Mouse (Mus musculus) right cerebral cortex, postnatal 4 days (tissue): ENCODE results near the gene Donson.

Experiments
- DNase-seq: peaks from one replicate; pipeline ENCODE4 v3.0.0-alpha.2; 2022

Gene Donson

DNA sequence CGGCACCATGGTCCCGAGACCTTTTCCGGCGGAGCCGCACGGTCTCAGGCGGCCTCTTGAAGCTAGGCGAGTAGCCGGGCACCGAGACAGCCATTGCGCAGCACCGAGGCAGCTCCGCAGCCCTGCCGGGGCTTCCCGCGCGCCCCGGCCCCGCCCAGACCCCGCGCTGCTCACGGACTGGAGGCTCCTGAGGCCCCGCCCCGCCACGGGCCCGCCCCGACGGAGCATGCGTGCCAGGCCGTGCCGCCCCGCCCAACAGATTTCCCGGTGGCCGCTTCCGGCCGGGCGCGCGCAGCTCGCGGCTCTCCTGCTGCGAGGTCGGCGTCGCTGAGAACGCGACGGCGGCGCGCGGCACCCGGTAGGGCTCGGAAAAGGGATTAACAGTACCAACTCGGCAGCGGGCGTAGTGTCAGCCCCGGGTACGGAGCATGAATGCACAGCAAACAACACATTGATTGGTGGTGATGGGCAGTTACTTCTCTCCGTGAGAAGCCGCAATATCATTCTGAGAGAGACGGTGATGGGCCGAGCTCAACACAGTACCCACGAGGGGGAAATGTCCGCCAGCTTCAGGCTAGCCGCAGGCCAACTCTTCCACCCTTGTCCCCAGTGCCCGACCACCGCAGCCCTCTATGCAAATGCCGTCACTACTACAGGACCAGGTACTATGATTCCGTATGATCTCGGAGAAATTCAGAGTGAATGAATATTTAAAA, at the start of gene Donson:
Gene Donson, minus strand, starts transcription at position 152 of the 716 bp plus-strand sequence.
- peak; percentile 95 for DNase-seq

DNA sequence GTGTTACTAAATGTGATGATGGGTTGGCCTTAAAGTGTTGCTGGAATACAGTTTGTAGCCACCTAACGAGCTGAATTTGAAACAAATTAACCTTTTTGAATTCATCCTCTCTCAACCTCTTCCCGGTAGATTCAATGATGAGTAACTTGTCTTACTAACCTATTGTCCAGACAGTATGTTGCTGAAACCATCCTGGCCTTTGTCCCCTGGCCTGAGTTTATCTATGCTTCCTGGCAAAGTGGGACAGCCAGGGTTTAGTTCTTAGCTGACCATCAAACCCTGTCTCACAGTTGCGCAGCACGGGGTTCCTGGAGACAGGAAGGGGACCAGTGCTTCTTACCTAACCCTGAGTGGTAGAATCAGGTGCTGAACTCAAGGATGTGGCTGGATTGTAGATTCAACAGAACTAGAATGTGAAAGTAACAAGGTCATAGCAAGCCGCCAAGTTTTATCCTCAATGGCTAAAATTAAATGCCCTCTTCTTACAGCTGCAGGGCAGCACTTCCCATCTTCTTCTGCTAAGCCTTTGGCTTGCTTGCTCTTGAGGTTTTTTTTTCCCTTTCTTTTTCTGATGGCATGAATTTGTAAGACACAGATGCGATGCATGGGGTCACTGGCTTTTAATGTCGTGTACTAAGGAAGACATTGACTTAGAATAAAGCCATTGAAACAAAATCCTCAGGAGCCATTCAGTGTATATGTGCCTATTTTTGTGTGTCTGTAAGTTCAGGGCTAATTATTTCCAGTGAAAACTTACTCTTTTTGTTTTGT, 47.7 kb upstream of the Donson start:
- DNase-seq, result no peak

DNA sequence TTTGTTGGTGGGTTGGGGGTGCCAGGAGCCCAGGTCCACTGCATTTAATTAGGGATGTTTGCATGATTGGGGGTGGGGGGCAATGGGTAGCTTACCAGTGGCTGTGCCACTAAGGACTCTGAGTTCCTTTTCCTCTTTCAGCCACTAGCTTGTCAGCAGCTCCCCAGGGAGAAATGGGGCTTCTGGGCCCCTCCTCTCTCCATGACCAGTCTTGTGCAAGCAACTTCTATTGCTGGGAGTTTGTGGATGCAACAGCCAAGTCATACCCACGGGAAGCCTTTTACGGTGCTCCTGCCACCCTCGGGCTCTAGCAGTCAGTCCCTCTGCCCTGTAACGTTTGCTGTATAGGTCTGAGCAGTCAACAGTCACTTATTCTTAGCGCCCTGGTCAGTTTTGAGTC, 46.2 kb upstream of the Donson start:
- no peak for DNase-seq

DNA sequence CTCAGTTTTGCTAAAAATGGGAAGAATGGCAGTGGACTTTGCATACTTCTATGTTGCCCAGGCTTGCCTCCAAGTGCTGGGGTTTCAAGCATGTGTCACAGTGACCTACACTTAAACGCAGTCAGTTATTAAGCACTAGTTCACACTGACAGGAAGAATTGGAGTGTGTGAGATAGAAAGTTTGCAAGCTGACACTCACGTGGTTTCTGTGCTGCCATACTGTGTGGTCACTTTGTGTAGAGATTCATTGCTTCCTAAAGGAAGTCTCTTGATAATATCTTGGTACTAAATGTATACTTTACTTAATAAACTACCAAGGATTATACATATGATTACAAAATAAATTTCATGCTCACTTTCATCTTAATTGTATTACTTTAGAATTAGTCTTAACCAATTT, 44.2 kb upstream of the Donson start:
- DNase-seq, result no peak

DNA sequence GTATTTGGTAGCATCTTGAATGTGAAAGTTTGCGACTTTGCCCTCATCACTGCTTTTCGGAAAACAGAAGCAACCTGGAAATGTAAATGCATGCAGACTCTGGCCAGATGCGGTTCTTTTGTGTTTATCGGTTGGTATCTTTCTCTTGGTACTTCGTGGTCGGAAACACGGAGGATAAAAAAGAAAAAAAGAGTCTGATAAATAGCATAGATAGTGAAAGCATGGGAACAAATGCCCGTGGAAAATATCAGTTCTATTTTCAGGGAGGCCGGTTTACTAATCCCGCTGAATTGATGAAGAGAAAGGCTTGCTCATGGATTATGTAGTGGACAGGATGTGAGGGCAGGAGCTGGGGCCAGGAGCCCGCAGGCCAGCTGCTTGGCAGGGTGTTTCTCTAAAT, 41.9 kb upstream of the Donson start:
- no peak for DNase-seq

DNA sequence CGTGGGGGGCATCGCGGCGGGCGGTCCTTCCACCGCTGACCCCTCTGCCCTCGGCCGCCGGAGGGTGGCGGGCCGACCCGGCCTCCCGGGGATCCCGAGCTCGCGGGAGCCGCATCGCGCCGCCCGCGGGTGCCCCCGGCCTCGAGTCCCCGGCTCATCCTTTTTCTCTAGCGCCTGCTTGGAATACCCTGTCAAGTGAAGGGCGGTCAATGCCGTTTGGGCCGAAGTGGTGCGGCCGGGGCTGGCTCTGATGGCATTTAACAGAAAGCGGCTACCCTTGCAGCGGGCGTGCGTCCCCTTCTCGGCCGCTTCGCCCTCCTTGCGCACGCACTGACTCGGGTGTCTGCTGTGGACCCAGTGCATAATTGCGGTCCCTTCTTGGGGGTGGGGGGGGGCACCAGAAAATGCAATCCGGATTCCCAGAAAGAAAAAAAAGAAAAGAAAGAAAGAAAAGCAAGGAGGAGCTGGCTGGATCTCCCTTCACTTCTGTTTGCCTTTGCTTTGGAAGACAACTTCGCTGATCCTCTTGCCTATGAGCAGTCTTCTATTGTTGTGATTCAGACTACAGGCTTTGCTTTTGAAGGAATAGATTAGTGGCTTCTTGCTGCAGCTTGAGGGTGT, 41.4 kb upstream of the Donson start:
- DNase-seq, result peak; percentile 39

DNA sequence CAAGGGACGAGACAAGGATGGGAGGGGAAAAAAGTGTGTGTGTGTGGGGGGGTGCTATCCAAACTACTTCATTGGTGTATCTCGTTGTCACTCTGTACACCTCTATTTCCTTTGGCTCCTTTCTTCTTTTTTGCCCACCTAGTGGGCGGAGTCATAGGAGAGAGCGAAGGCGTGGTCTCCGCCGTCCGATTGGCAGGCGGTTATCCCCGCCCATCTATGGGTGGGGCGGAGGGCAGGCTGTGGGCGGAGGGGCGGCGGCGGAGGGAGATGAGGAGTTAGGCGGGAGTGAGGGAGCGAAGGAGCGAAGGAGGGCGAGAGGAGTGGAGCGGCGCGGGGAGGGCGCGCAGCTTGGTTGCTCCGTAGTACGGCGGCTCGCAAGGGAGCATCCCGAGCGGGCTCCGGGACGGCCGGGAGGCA, 40.5 kb upstream of the Donson start, which contains the start of gene Itsn1:
Gene Itsn1, plus strand, starts transcription at position 216 of the 417 bp plus-strand sequence.
- DNase-seq, result peak; percentile 95

DNA sequence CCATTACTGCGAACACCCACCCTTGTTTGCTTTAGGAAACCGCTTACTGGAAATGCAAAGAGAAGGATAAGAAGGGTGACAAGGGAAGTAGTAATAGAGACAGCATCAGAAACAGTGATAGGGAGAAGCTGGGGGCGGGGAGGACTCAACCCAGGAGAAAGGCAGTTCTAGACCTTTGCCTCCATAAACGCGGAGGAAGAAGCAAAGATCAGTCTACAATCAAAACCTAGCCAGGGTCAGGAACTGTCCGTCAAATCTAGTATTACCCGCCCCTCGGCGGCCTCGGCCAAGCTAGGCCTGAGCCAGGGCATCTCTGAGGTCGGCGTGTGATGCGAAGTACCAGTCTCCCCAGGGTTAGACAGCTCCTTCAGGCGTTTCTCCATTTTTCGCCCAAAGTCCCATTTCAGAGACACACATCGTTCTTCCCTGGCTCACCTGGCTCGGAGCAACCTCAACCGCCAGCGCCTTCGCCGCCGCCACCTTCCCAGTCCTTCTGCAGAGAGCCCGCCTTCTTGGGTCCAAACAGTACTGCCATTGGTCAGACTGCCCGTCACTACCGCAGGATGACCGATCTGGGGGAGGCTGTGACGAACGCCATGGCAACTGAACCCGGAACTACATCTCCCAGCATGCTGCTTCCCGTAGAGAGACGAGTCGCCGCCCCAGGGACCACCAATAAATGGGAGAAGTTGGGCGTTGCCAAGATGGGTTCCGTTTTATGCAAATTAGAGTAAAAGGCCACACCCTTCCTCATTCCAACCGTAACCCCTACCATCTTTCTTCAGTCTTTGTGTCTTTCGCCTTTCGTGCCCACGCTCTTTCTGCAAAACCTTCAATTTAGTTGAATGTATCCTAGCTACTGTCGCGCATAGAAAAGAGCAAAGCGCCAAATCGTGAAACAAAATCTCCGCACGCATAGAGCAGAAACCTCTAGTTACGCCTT, 39.8 kb upstream of the Donson start, which contains the start of gene Cryzl1:
Gene Cryzl1, minus strand, starts transcription at position 853 of the 943 bp plus-strand sequence.
- peak; percentile 91 for DNase-seq

DNA sequence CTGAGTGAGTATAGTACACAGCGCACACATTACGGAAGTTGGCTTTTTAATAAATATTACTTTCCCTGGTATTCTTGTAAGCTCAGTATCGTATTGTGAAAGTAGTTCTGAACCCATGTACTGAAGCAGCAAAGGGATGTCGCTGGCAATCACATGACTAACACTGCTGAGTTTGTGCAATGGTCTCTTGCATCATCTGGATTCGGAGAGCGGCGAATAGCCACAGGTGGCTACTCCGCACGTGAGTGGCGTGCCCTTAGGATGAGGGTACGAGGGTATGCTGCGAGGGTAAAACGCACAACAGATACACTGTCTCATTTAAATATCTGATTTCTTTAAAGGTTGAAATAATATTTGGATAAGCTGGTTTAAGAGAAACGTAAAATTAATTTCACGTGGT, 38.9 kb upstream of the Donson start:
- no peak for DNase-seq

DNA sequence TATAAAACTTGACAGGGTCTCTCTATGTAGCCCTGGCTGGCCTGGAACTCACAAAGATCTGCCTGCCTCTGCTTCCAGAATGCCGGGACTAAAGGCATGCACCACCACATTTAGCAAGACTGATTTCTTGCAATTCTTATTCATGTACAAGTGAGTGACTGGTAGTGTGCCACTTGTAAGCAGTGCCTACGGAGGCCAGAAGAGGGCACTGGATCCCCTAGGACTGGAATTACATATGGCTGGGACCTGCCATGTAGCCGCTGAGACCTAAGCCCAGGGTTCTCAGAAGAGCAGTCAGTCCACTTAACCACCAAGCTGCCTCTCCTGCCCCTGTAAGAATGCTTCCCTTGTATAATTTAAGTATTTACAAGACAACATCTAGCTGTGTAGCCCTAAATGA, 35.7 kb upstream of the Donson start:
- DNase-seq, result peak; percentile 42

DNA sequence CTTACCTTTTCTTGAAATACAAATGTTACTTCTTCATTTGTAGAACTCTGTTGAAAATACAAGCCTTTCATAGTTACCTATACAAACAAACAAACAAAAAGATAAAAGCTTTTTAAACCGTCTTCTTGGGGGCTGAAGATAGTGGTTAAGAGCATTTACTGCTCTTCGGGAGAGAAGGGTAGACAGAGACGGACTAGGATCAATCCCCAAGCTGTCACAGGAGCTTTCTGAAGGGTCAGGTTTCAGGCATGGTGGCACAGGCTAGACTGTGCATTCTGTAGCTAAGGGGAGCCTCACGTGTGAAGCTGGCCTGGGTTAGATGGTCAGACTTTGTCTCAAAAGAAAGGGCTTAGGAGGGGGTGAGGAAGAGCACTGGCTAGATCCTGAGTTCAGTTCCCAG, 28.8 kb upstream of the Donson start:
- no peak for DNase-seq

DNA sequence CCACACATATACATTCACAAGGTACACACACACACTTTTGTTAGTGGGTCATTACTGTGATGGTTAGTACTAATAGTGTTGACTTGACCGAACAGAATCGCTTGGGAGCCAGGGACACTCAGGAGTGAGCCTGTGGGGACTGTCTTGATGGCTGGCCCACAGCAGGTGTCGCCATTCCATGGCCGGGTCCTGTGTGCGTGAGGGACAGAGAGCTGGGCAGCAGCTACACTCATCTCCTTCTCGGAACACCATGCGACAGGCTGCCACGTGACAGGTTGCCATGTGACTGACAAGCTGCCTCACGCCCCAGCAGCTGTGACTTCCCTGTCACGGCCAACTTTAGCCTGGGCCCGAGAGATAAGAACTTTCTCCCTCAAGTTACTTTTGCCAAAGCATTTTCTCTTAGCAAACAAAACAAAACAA, 28.4 kb upstream of the Donson start:
- DNase-seq, result no peak

DNA sequence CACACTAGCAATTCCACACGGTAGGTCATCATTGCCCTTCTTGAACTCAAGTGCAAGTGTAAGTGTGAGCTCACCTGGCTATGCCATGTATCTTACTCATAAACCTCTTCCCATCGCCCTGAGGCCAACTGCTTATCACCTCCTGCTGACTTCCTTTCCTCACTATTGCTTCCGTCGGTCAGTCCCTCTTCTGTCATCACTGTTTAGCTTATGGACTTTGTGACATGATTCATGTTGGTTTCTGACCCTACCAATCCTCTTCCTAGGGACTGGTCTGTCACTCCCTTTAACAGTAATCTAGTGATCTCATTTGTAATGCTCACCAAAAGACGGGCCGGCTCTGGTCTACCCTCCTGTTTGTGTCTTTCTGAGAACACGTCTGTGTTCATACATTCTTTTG, 21.7 kb upstream of the Donson start:
- no peak for DNase-seq

DNA sequence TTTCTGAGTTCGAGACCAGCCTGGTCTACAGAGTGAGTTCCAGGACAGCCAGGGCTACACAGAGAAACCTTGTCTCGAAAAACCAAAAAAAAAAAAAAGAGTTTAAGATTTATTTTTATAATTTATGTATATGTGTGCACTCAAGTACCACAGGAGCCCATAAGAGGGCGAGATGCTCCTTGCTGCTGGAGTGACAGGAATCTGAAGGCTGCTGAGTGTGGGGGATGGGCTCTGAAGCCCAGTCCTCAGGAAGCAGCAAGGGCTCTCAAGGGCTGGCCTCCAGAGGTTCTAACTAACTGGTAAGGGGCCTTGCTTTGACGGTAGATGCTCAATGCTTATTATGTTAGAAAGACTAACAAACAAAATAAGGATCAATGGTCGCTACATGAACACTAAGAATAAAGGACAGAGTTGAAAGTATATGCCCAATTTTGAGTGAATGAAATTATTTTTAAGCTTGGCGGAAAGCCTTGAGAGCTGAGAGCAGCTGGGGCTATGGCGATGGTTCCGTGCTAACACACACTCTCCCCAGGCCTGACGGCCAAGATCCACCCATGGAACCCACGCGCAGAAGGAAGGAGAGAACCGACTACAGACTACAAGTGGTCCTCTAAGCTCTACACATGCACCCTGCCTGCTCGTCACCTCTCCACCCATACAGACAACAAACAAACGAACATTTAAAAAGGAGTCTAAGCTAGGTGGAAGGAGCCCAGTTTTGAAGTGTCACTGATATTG, 16.2 kb upstream of the Donson start:
- peak; percentile 22 for DNase-seq

DNA sequence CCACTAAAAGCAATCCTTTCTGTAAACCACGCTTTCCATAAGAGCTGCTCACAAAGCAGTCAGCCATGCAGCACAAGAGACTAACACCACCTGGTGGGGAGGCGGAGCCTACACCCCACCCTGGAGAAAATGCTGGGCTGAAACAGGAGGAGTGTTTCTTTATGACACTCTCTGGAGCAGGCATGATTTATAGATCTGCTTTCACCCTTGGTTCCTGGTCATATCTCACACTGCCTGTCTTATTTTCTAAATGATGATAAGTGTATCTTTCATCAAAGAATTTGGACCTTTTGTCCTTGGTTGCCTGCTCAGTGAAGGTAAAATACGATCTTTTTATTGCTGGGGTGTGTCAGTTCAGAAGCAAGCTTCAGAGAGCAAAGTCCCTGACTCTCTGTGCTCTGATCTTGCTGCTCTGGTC, 14.2 kb upstream of the Donson start:
- DNase-seq, result no peak

DNA sequence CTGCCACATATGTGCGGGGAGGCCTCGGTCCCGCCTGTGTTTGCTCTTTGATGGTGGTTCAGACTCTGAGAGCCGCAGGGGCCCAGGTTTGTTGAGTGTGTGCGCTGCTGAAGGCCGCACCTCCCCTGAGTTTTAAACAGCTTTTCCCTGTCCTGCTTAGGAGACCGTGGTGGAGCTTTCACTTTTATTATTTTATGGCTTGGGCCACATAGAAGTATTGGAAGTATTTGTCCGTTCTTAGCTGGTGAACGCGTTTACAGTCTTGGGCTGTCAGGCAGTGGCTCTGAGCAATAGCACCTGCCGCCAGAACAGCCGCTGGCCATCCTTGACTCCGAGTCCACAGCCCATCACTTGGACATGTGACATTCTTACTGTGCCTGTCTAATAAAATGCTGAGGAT, 13.3 kb upstream of the Donson start:
- DNase-seq, result no peak

DNA sequence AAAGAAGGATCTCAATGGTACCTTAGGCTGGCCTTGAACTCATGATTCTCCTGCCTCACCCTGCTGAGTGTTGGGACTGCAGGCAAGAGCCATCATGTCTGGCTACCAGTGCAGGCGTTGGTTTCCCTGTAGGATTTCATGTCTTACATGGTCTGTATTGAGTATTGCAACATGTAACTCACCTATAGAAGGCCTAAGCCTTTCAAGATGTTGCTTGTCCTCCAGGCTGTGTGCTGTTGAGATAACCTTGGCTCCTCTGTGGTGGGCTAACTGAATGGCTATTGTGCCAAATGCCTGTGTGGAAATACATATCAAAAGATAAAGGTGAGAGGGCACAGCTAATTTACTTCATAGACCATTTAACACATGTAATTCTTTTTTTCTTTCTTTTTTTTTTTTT, 10.4 kb upstream of the Donson start:
- DNase-seq, result no peak

DNA sequence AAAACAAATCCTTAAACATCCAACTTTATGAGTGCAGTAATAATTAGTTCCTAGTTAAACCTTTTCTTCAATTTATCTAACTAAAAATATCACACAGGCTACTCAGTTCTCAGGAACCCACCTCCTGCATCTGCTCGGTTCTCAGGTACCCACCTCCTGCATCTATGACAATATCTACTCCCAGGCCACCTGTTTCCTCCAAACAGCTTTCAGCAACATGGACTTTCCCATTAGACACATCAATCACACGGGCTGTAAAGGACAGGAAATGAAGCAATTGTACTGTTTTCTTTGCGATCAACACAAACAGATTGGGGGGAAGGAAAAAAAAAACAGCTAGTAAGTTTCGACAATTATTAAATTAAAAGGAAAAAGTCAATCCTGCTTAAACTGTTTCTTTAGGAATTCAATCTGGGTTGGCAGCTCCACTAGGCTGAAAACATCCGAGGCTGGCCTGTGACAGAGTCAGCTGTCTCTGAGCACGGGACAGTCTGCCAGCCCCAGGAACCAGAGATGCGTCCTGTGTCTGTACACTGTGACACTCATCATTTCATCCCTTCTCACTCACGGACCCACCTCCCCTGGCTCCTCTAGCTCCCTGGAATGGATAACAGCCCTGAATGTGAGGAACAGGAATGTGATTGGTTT, 6.7 kb upstream of the Donson start:
- DNase-seq, result no peak

DNA sequence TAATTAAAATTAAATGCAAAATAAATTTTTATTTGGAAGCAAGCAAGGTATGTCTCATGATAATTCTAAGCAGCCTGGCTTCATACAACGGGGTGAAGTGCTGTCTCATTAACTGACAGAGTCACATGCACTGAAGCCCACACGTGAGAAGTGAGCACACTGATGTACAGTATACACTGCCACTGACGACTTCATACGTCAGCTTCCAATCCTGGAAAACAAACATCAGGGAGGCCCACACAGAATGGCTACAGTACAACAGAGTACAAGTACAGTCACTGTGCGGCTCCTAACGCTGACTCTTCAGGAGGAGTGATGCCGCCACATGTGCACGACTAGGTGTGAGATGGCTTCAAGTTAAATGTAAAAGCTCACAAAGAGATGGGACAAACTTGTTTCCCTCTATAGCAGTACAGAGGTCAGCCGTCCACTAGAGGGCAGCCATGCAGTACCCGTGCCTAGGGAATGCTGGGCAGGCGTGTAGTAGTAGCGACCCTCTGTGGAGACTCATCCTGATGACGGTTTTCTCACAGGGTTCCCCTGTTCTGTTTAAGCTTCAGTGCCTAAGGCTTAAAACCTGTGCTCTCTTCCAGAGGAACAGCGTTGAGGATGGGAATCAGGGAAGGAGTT, 6.0 kb upstream of the Donson start:
- peak; percentile 85 for DNase-seq

DNA sequence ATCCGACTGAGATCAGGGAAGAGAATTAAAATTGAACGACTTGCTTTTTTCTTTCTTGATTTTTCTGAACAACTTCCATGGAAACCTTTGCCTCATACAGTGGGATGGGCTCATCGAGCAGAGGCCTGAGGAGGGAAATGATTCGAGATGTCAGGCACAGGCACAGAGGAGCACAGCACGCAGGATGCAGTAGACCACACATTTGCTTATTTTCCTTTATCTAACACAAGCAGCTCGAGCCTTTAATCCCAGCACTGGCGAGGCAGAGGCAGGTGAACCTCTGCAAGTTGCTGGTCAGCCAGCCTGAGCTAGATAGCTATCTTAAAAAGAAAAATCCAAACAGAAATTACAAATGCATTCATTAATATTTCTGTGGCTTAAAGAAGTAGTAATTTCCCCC, 1.2 kb upstream of the Donson start:
- no peak for DNase-seq
